Mouse (Mus musculus): ENCODE results near the gene Gm3448.
"Not testable (repeated sequence)": the region's sequence is repeated elsewhere in the genome, so short reads cannot be mapped to it uniquely, and the experiment has no call there.

GRCm38 (mm10) chr17:15053829-15054200 lies 12.5 kb upstream of the Gm3448 start:
- TF ChIP-seq CTCF, EP300 (IDR thresholded peaks at IDR 0.05; ENCODE audit: low read depth): not testable (repeated sequence)
